Mouse (Mus musculus) CH12.LX (cell line): ENCODE measurements around the gene Mrpl50. TPM values are rescaled to one million over a fixed set of nuclear protein-coding genes. Genes with fewer than 3 reads are reported as not detected.

Source experiments
- DNase-seq: peaks from one replicate; pipeline ENCODE4 v3.0.0-alpha.2; 2013; ENCODE audit errors: extremely low read depth
- H3K27ac ChIP-seq: 2 replicates; pipeline ENCODE4 v1.5.1; 2012; ENCODE audit warnings: low read depth, mild to moderate bottlenecking, control low read depth, moderate library complexity; ENCODE audit not compliant: insufficient read depth
- H3K27me3 ChIP-seq: replicated peaks from 2 replicates; pipeline ENCODE3; 2012; ENCODE audit warnings: inconsistent platforms
- H3K36me3 ChIP-seq, 2 experiments: replicated peaks in 1 of 2; 2 replicates each; pipeline versions ENCODE3 to v1.6.1; 2012; ENCODE audit warnings: inconsistent platforms in 1 of 2, low read length in 1 of 2, mild to moderate bottlenecking in 1 of 2, mixed read lengths in 1 of 2, moderate library complexity in 1 of 2; ENCODE audit not compliant: control insufficient read depth in 1 of 2, insufficient read depth in 1 of 2
- H3K4me1 ChIP-seq, 2 experiments: 2 replicates each; pipeline ENCODE4 v1.6.1; 2012; ENCODE audit warnings: inconsistent platforms in 1 of 2, moderate library complexity in 1 of 2; ENCODE audit not compliant: insufficient read depth in 2 of 2, control insufficient read depth in 1 of 2
- H3K4me2 ChIP-seq: 2 replicates; pipeline ENCODE4 v1.6.1; 2012; ENCODE audit warnings: low read depth, mild to moderate bottlenecking, control low read depth; ENCODE audit not compliant: poor library complexity, insufficient read depth, severe bottlenecking
- H3K4me3 ChIP-seq, 3 experiments: fragments of 150-350 bp in 1 of 3; sonication (generic) in 1 of 3; replicated peaks in 1 of 3; 2 replicates each; pipeline versions ENCODE3 to v1.5.1; 2011 to 2012; ENCODE audit warnings: low read depth in 2 of 3, low read length in 2 of 3, mild to moderate bottlenecking in 2 of 3, moderate library complexity in 2 of 3, control low read depth in 1 of 3, improper control_type of control experiment in 1 of 3, inconsistent platforms in 1 of 3, mixed read lengths in 1 of 3; ENCODE audit not compliant: poor library complexity in 1 of 3
- H3K79me2 ChIP-seq: replicated peaks from 2 replicates; pipeline ENCODE4 v1.6.1; 2012; ENCODE audit warnings: mild to moderate bottlenecking, moderate library complexity; ENCODE audit not compliant: control insufficient read depth, poor library complexity, insufficient read depth, severe bottlenecking; ENCODE audit errors: extremely low read depth
- H3K9ac ChIP-seq: 2 replicates; pipeline ENCODE4 v1.6.1; 2012; ENCODE audit warnings: low read depth, mild to moderate bottlenecking, control low read depth, moderate library complexity; ENCODE audit not compliant: insufficient read depth
- H3K9me3 ChIP-seq: replicated peaks from 2 replicates; pipeline ENCODE3; 2012; ENCODE audit warnings: low read length, inconsistent platforms, mixed read lengths
- CHD1 ChIP-seq: IDR thresholded peaks from 2 replicates; pipeline ENCODE4 v1.6.1; 2012; ENCODE audit warnings: low read depth, low read length, improper control_type of control experiment, inconsistent platforms
- ETS1 ChIP-seq: conservative IDR thresholded peaks from 2 replicates; pipeline ENCODE4 v1.6.1; 2012; ENCODE audit warnings: low read depth, mild to moderate bottlenecking, inconsistent platforms, low read length, improper control_type of control experiment, moderate library complexity
- IRF4 ChIP-seq: IDR thresholded peaks from 2 replicates; pipeline ENCODE4 v1.6.1; 2014; ENCODE audit warnings: low read depth, mild to moderate bottlenecking, inconsistent platforms, low read length, improper control_type of control experiment
- JUND ChIP-seq: conservative IDR thresholded peaks from 2 replicates; pipeline ENCODE4 v1.6.1; 2011; ENCODE audit warnings: low read depth, low read length, improper control_type of control experiment
- MAFK ChIP-seq: IDR thresholded peaks from 2 replicates; pipeline ENCODE4 v1.6.1; 2011; ENCODE audit warnings: low read length, improper control_type of control experiment; ENCODE audit not compliant: insufficient replicate concordance
- MAZ ChIP-seq: IDR thresholded peaks from 2 replicates; pipeline ENCODE4 v1.6.1; 2012; ENCODE audit warnings: low read depth, mild to moderate bottlenecking, inconsistent platforms, low read length, improper control_type of control experiment, moderate library complexity
- MXI1 ChIP-seq: IDR thresholded peaks from 2 replicates; pipeline ENCODE4 v1.6.1; 2011; ENCODE audit warnings: mild to moderate bottlenecking, low read depth, low read length, improper control_type of control experiment
- NELFE ChIP-seq: IDR thresholded peaks from 2 replicates; pipeline ENCODE4 v1.6.1; 2011; ENCODE audit warnings: low read depth, low read length, improper control_type of control experiment
- NRF1 ChIP-seq: IDR thresholded peaks from 2 replicates; pipeline ENCODE4 v1.6.1; 2014; ENCODE audit warnings: low read depth, mild to moderate bottlenecking, inconsistent platforms, low read length, improper control_type of control experiment, moderate library complexity
- PAX5 ChIP-seq: IDR thresholded peaks from 2 replicates; pipeline ENCODE4 v1.6.1; 2012; ENCODE audit warnings: low read length, inconsistent platforms, mixed read lengths
- POLR2AphosphoS2 ChIP-seq: IDR thresholded peaks from 2 replicates; pipeline ENCODE4 v1.6.1; 2011; ENCODE audit warnings: low read depth, low read length, improper control_type of control experiment
- SIN3A ChIP-seq: IDR thresholded peaks from 2 replicates; pipeline ENCODE4 v1.6.1; 2012; ENCODE audit warnings: low read length, improper control_type of control experiment, inconsistent platforms
- SMC3 ChIP-seq: IDR thresholded peaks from 2 replicates; pipeline ENCODE4 v1.6.1; 2011; ENCODE audit warnings: low read depth, low read length, improper control_type of control experiment
- TBP ChIP-seq: conservative IDR thresholded peaks from 2 replicates; pipeline ENCODE4 v1.6.1; 2011; ENCODE audit warnings: low read depth, low read length, improper control_type of control experiment
- UBTF ChIP-seq: IDR thresholded peaks from 2 replicates; pipeline ENCODE4 v1.6.1; 2012; ENCODE audit warnings: low read depth, mild to moderate bottlenecking, inconsistent platforms, low read length, improper control_type of control experiment, moderate library complexity
- USF1 ChIP-seq: IDR thresholded peaks from 2 replicates; pipeline ENCODE4 v1.6.1; 2014; ENCODE audit warnings: low read depth, mild to moderate bottlenecking, inconsistent platforms, low read length, improper control_type of control experiment
- ZMIZ1 ChIP-seq: IDR thresholded peaks from 2 replicates; pipeline ENCODE4 v1.6.1; 2012; ENCODE audit warnings: low read depth, mild to moderate bottlenecking, inconsistent platforms, low read length, improper control_type of control experiment
- ZNF384 ChIP-seq: IDR thresholded peaks from 2 replicates; pipeline ENCODE4 v1.6.1; 2012; ENCODE audit warnings: low read depth, low read length, improper control_type of control experiment, inconsistent platforms
- dilution Hi-C: fragments of 300-500 bp; cut with MboI; formaldehyde crosslinking; loops from 2 replicates; pipeline ENCODE4 v1.14.3; 2020; ENCODE audit warnings: low sequenced_read_pairs; ENCODE audit not compliant: extremely low pct_unique_long_range_greater_than_20kb, extremely low pct_ligation_motif_present
- in situ Hi-C: fragments of 300-500 bp; cut with MboI; formaldehyde crosslinking; loops from 3 replicates; pipeline ENCODE4 v1.14.3; 2019; ENCODE audit warnings: low sequenced_read_pairs, low pct_ligation_motif_present, low pct_unique_long_range_greater_than_20kb, mixed read lengths
- polyA plus RNA-seq: library from polyadenylated mRNA; unstranded; fragments of >175 nt; gene quantifications from 2 replicates; pipeline ENCODE4 v1.2.1, GENCODE M21; 2012; ENCODE audit warnings: low read depth; ENCODE audit not compliant: insufficient read length
- total RNA-seq, 2 experiments: library from RNA; depleted of rRNA; stranded (reverse); fragments of 300-350 nt in 1 of 2; fragments of >200 nt in 1 of 2; gene quantifications; 2 replicates each; pipeline ENCODE4 v1.2.3; 2012 to 2014

The Mrpl50 gene
- total and polyA plus RNA-seq, 3 experiments, result 23.4 to 63.8 (median 46.2) TPM

- TF ChIP-seq JUND (no peak), TBP (no peak), SIN3A (no peak), ETS1 (no peak), ZMIZ1 (no peak), NELFE (no peak), POLR2AphosphoS2 (no peak), ZNF384 (no peak), USF1 (no peak), MAFK (no peak), MAZ (no peak), CHD1 (no peak), SMC3 (no peak), NRF1 (no peak), MXI1 (no peak)
- no peak overlapping the region for H3K9ac ChIP-seq
- in situ Hi-C loops (no loop called here), dilution Hi-C loops (no loop called here)
- no peaks in the 10 kb centered on the region for H3K4me1 ChIP-seq
- H3K36me3 ChIP-seq, result peaks cover 4 to 11% of the 10 kb centered on the region in 2 experiments
- DNase-seq, result no peak
- H3K4me2 ChIP-seq, result no peak overlapping the region
- no peak overlapping the region for H3K4me3 ChIP-seq
- no peaks in the 10 kb centered on the region for H3K79me2 ChIP-seq
- no peak overlapping the region for H3K27ac ChIP-seq
- peaks cover 4% of the 10 kb centered on the region for H3K9me3 ChIP-seq
- H3K27me3 ChIP-seq, result no peaks in the 10 kb centered on the region
These were observed 14.1 kb upstream of the Mrpl50 start for GRCm38 (mm10) chr4:49535036-49535435.

- H3K36me3 ChIP-seq, result peaks cover 6 to 36% of the 10 kb centered on the region in 2 experiments
- peak overlapping the region; percentile 90; the same call in 1 of the 2 replicates for H3K4me2 ChIP-seq
- H3K4me3 ChIP-seq, result no peak overlapping the region
- no peak for DNase-seq
- peaks cover 3 to 22% of the 10 kb centered on the region in 2 experiments; a peak in 3 of 4 replicates for H3K4me1 ChIP-seq
- TF ChIP-seq MXI1 (no peak), USF1 (no peak), UBTF (no peak), IRF4 (no peak), NRF1 (no peak), ZMIZ1 (no peak), PAX5 (no peak), ETS1 (no peak)
- dilution Hi-C loops, result no loop called here
- no peak overlapping the region for H3K9ac ChIP-seq
- in situ Hi-C loops, result no loop called here
- H3K9me3 ChIP-seq, result no peaks in the 10 kb centered on the region
- H3K27me3 ChIP-seq, result no peaks in the 10 kb centered on the region
- H3K79me2 ChIP-seq, result peaks cover 25% of the 10 kb centered on the region
- H3K27ac ChIP-seq, result no peak overlapping the region
These were observed 1.7 kb upstream of the Mrpl50 start for GRCm38 (mm10) chr4:49522576-49522975.
